Mouse (Mus musculus) gastrocnemius, postnatal 36 days (tissue): ENCODE measurements around the gene Ttll1. TPM values are rescaled to one million over a fixed set of nuclear protein-coding genes. Genes with fewer than 3 reads are reported as not detected.

Experiments used
- DNase-seq, 2 experiments: peaks; one replicate each; pipeline ENCODE4 v3.0.0; 2022
- intact Hi-C: fragments of 180-260 bp; cut with DNase I; formaldehyde crosslinking; loops from one replicate; pipeline ENCODE4 v1.15.1; 2025
- long read RNA-seq, 2 experiments: library from polyadenylated mRNA; stranded (forward); transcript quantifications; one replicate each; pipeline ENCODE4 v2.0.0; 2021
- total RNA-seq, 2 experiments: library from RNA; stranded (reverse); gene quantifications; 2 replicates each; pipeline ENCODE4 v1.2.3; 2021

Ttll1 gene
- 1 to 10 TPM; 3.1 to 3.5 TPM for total RNA-seq
- long read RNA-seq, experiment 1, transcript Ttll1-201 (12 exons, 2,060 nt): major isoform, 5 of 6 reads
- long read RNA-seq, experiment 1, partial matches to known transcripts: 0 of 6 reads
- long read RNA-seq, experiment 1, other reads (novel, unspliced or antisense): 1 of 6 reads
- long read RNA-seq, experiment 2, transcript Ttll1-201 (12 exons, 2,060 nt): major isoform, 5 of 5 reads
- long read RNA-seq, experiment 2, partial matches to known transcripts: 0 of 5 reads
- long read RNA-seq, experiment 2, other reads (novel, unspliced or antisense): 0 of 5 reads

- intact Hi-C loops: loop anchor here (5.0 kb wide), 1 partner anchor 284 kb away; no protein-coding TSS in a partner anchor
- DNase-seq: peak; percentile 93 to 94
Measured at GRCm38 (mm10) chr15:83510805-83511405, at the start of gene Ttll1. TSS of gene Ttll1 (minus strand) at chr15:83510893.

GRCm38 (mm10) chr15:83555161-83555974 is 44.7 kb upstream of the Ttll1 start:
- intact Hi-C loops: no loop called here
- peak; percentile 78 to 79 for DNase-seq

- intact Hi-C loops: no loop called here
- no peak for DNase-seq
Measured at GRCm38 (mm10) chr15:83553831-83554230, 43.1 kb upstream of the Ttll1 start.

GRCm38 (mm10) chr15:83550137-83550536 is 39.4 kb upstream of the Ttll1 start:
- no peak for DNase-seq

GRCm38 (mm10) chr15:83547144-83547543 is 36.5 kb upstream of the Ttll1 start:
- no peak for DNase-seq
- intact Hi-C loops: no loop called here

More at GRCm38 (mm10) chr15:83550137-83550536, 39.4 kb upstream of the Ttll1 start:
- intact Hi-C loops: no loop called here

GRCm38 (mm10) chr15:83546029-83546428 is 35.3 kb upstream of the Ttll1 start:
- intact Hi-C loops: no loop called here
- no peak for DNase-seq

GRCm38 (mm10) chr15:83541647-83542287 is 31.1 kb upstream of the Ttll1 start:
- intact Hi-C loops: no loop called here
- no peak for DNase-seq

- peak; percentile 46 to 47 for DNase-seq
- intact Hi-C loops: no loop called here
Measured at GRCm38 (mm10) chr15:83539905-83540304, 29.2 kb upstream of the Ttll1 start.

- intact Hi-C loops: no loop called here
- no peak for DNase-seq
Measured at GRCm38 (mm10) chr15:83538855-83539254, 28.2 kb upstream of the Ttll1 start.

- intact Hi-C loops: no loop called here
- no peak for DNase-seq
Measured at GRCm38 (mm10) chr15:83535890-83536231, 25.2 kb upstream of the Ttll1 start.

GRCm38 (mm10) chr15:83534960-83535889 is 24.5 kb upstream of the Ttll1 start:
- intact Hi-C loops: no loop called here
- DNase-seq: no peak

- no peak for DNase-seq
- intact Hi-C loops: no loop called here
Measured at GRCm38 (mm10) chr15:83532606-83533005, 21.9 kb upstream of the Ttll1 start.

- intact Hi-C loops: no loop called here
- no peak for DNase-seq
Measured at GRCm38 (mm10) chr15:83531961-83532469, 21.3 kb upstream of the Ttll1 start.

GRCm38 (mm10) chr15:83530688-83531087 is 20.0 kb upstream of the Ttll1 start:
- intact Hi-C loops: no loop called here
- no peak for DNase-seq

- intact Hi-C loops: no loop called here
- DNase-seq: no peak
Measured at GRCm38 (mm10) chr15:83530233-83530632, 19.5 kb upstream of the Ttll1 start.

GRCm38 (mm10) chr15:83529765-83530164 is 19.1 kb upstream of the Ttll1 start:
- DNase-seq: no peak
- intact Hi-C loops: no loop called here

- intact Hi-C loops: no loop called here
- DNase-seq: no peak
Measured at GRCm38 (mm10) chr15:83528892-83529291, 18.2 kb upstream of the Ttll1 start.

GRCm38 (mm10) chr15:83527747-83528146 is 17.1 kb upstream of the Ttll1 start:
- intact Hi-C loops: no loop called here
- no peak for DNase-seq

- intact Hi-C loops: no loop called here
- DNase-seq: no peak
Measured at GRCm38 (mm10) chr15:83527092-83527437, 16.4 kb upstream of the Ttll1 start.
